Mouse (Mus musculus): ENCODE results near the gene Lrrc71.

Gene Lrrc71

GRCm38 (mm10) chr3:87763202-87763601 lies 14.8 kb upstream of the Lrrc71 start:
- no peak for DNase-seq

- DNase-seq, result no peak
These were observed 13.3 kb upstream of the Lrrc71 start for GRCm38 (mm10) chr3:87761408-87762375.

GRCm38 (mm10) chr3:87758641-87759040 lies 10.2 kb upstream of the Lrrc71 start:
- DNase-seq, result no peak

- no peak for DNase-seq
These were observed 8.1 kb upstream of the Lrrc71 start for GRCm38 (mm10) chr3:87756488-87756887.

- peak; percentile 87 for DNase-seq
These were observed 7.5 kb upstream of the Lrrc71 start for GRCm38 (mm10) chr3:87755964-87756363.

- DNase-seq, result no peak
These were observed 5.4 kb upstream of the Lrrc71 start for GRCm38 (mm10) chr3:87753829-87754228.

- DNase-seq, result no peak
These were observed 4.1 kb upstream of the Lrrc71 start for GRCm38 (mm10) chr3:87752567-87752966.

- no peak for DNase-seq
These were observed 1.6 kb upstream of the Lrrc71 start for GRCm38 (mm10) chr3:87749977-87750376.

GRCm38 (mm10) chr3:87749036-87749435 lies 611 bp upstream of the Lrrc71 start:
- DNase-seq, result peak; percentile 46

- no peak for DNase-seq
These were observed 3.3 kb downstream of the Lrrc71 start for GRCm38 (mm10) chr3:87745036-87745659.

- no peak for DNase-seq
These were observed 4.5 kb downstream of the Lrrc71 start for GRCm38 (mm10) chr3:87743927-87744326.

GRCm38 (mm10) chr3:87742735-87743134 lies 5.7 kb downstream of the Lrrc71 start:
- no peak for DNase-seq

GRCm38 (mm10) chr3:87742013-87742412 lies 6.4 kb downstream of the Lrrc71 start:
- DNase-seq, result no peak

- DNase-seq, result no peak
These were observed 9.5 kb downstream of the Lrrc71 start for GRCm38 (mm10) chr3:87738906-87739305.

GRCm38 (mm10) chr3:87735335-87735734 lies 13.1 kb downstream of the Lrrc71 start:
- no peak for DNase-seq

- DNase-seq, result no peak
These were observed 14.3 kb downstream of the Lrrc71 start for GRCm38 (mm10) chr3:87733984-87734761.

GRCm38 (mm10) chr3:87733098-87733497 lies 15.3 kb downstream of the Lrrc71 start:
- no peak for DNase-seq

- no peak for DNase-seq
These were observed 19.7 kb downstream of the Lrrc71 start for GRCm38 (mm10) chr3:87728696-87729095.

- DNase-seq, result no peak
These were observed 22.2 kb downstream of the Lrrc71 start for GRCm38 (mm10) chr3:87726191-87726590.

GRCm38 (mm10) chr3:87725396-87726160 lies 22.8 kb downstream of the Lrrc71 start:
- no peak for DNase-seq

GRCm38 (mm10) chr3:87724556-87724955 lies 23.9 kb downstream of the Lrrc71 start:
- no peak for DNase-seq

- no peak for DNase-seq
These were observed 29.9 kb downstream of the Lrrc71 start for GRCm38 (mm10) chr3:87718525-87718924.

Measured in right cerebral cortex, postnatal 25 days (tissue).